Mouse (Mus musculus): ENCODE measurements around the gene Ccdc30.

GRCm38 (mm10) chr4:119400896-119401295, 14.4 kb downstream of the Ccdc30 start:
- TF ChIP-seq CTCF (IDR thresholded peaks at IDR 0.05): no peak
- no peak for TF ChIP-seq POLR2A (IDR thresholded peaks at IDR 0.05; ENCODE audit: insufficient read depth, low read depth, low read length)
